Mouse (Mus musculus) neural tube, embryonic 15.5 days (tissue): ENCODE measurements at regions not wholly inside any gene's neighbourhood (a gene's known extent, or its start where the extent isn't known, plus 50 kb on each side); places are given as distances from the start of the nearest gene placed in this dataset.

Source experiments
- ATAC-seq: fragments of 200-750 bp; cut with Nextera tagmentation; 2 replicates; pipeline ENCODE4 v1.8.0; 2017; ENCODE audit warnings: mild to moderate bottlenecking, moderate TSS enrichment, moderate library complexity; ENCODE audit not compliant: low FRiP score
- H3K27ac ChIP-seq: fragments of 300-500 bp; sonication (generic); replicated peaks from 2 replicates; pipeline ENCODE4 v1.5.1; 2015; ENCODE audit warnings: mild to moderate bottlenecking, inconsistent platforms
- H3K27me3 ChIP-seq: fragments of 300-500 bp; sonication (generic); replicated peaks from 2 replicates; pipeline ENCODE4 v1.6.1; 2015; ENCODE audit warnings: inconsistent platforms
- H3K36me3 ChIP-seq: fragments of 300-500 bp; sonication (generic); 2 replicates; pipeline ENCODE4 v1.6.1; 2015; ENCODE audit warnings: inconsistent platforms
- H3K4me1 ChIP-seq: fragments of 300-500 bp; sonication (generic); 2 replicates; pipeline ENCODE4 v1.6.1; 2015; ENCODE audit warnings: inconsistent platforms
- H3K4me2 ChIP-seq: fragments of 300-500 bp; sonication (generic); 2 replicates; pipeline ENCODE4 v1.6.1; 2015; ENCODE audit warnings: inconsistent platforms, mild to moderate bottlenecking, moderate library complexity
- H3K4me3 ChIP-seq: fragments of 300-500 bp; sonication (generic); replicated peaks from 2 replicates; pipeline ENCODE4 v1.5.1; 2015; ENCODE audit warnings: mild to moderate bottlenecking, inconsistent platforms
- H3K9ac ChIP-seq: fragments of 300-500 bp; sonication (generic); replicated peaks from 2 replicates; pipeline ENCODE4 v1.6.1; 2015; ENCODE audit warnings: mild to moderate bottlenecking, inconsistent platforms
- H3K9me3 ChIP-seq: fragments of 300-500 bp; sonication (generic); replicated peaks from 2 replicates; pipeline ENCODE4 v1.6.1; 2016; ENCODE audit warnings: inconsistent platforms
- WGBS: fragments of 180-500 bp; shearing (Covaris S2); methylation state at CpG from one replicate; pipeline ENCODE4 v1.1.7; 2015; ENCODE audit warnings: mixed read lengths; 5-methylcytosine and 5-hydroxymethylcytosine counted together

GRCm38 (mm10) chr11:90116676-90117663, 70.5 kb upstream of the Gm45716 start:
- 56% methylated on average over 20 of the region's 20 CpGs for WGBS
- Histone ChIP-seq H3K36me3 (no peaks in the 10 kb centered on the region), H3K27ac (no peak overlapping the region), H3K4me3 (no peak overlapping the region), H3K4me1 (peaks cover 3% of the 10 kb centered on the region; the same call in 1 of the 2 replicates), H3K27me3 (no peaks in the 10 kb centered on the region), H3K4me2 (no peak overlapping the region), H3K9me3 (no peaks in the 10 kb centered on the region), H3K9ac (no peak overlapping the region)
- no peak for ATAC-seq

GRCm38 (mm10) chr11:90117664-90118295, 69.7 kb upstream of the Gm45716 start:
- H3K27ac ChIP-seq = no peak overlapping the region
- peaks cover 3% of the 10 kb centered on the region; the same call in 1 of the 2 replicates for H3K4me1 ChIP-seq
- no peak overlapping the region for H3K9ac ChIP-seq
- no peak overlapping the region for H3K4me2 ChIP-seq
- no peaks in the 10 kb centered on the region for H3K36me3 ChIP-seq
- no peaks in the 10 kb centered on the region for H3K27me3 ChIP-seq
- H3K4me3 ChIP-seq = no peak overlapping the region
- ATAC-seq = no peak
- no peaks in the 10 kb centered on the region for H3K9me3 ChIP-seq
- 86% methylated on average over 5 of the region's 5 CpGs for WGBS

- Histone ChIP-seq H3K27me3 (no peaks in the 10 kb centered on the region), H3K4me3 (no peak overlapping the region), H3K4me2 (no peak overlapping the region), H3K9ac (no peak overlapping the region), H3K27ac (no peak overlapping the region), H3K36me3 (no peaks in the 10 kb centered on the region), H3K4me1 (peaks cover 3% of the 10 kb centered on the region; the same call in 1 of the 2 replicates), H3K9me3 (no peaks in the 10 kb centered on the region)
- WGBS = 68% methylated on average over 3 of the region's 3 CpGs
- ATAC-seq = no peak
Measured at GRCm38 (mm10) chr11:90121902-90122301, 65.6 kb upstream of the Gm45716 start.

- ATAC-seq = no peak
Measured at GRCm38 (mm10) chr11:90122709-90123108, 64.8 kb upstream of the Gm45716 start.

GRCm38 (mm10) chr11:90123851-90124250, 63.6 kb upstream of the Gm45716 start:
- no peaks in the 10 kb centered on the region for H3K4me1 ChIP-seq
- H3K4me3 ChIP-seq = no peak overlapping the region
- whole genome bisulfite sequencing = 84% methylated on average over 5 of the region's 5 CpGs
- no peak overlapping the region for H3K4me2 ChIP-seq
- H3K36me3 ChIP-seq = no peaks in the 10 kb centered on the region
- H3K9ac ChIP-seq = no peak overlapping the region
- H3K27ac ChIP-seq = no peak overlapping the region
- no peaks in the 10 kb centered on the region for H3K27me3 ChIP-seq
- ATAC-seq = no peak
- no peaks in the 10 kb centered on the region for H3K9me3 ChIP-seq

More at GRCm38 (mm10) chr11:90122709-90123108, 64.8 kb upstream of the Gm45716 start:
- H3K9ac ChIP-seq = no peak overlapping the region
- no peak overlapping the region for H3K27ac ChIP-seq
- no peaks in the 10 kb centered on the region for H3K27me3 ChIP-seq
- no peak overlapping the region for H3K4me3 ChIP-seq
- no peak overlapping the region for H3K4me2 ChIP-seq
- no peaks in the 10 kb centered on the region for H3K9me3 ChIP-seq
- no peaks in the 10 kb centered on the region for H3K4me1 ChIP-seq
- WGBS = 74% methylated on average over 3 of the region's 3 CpGs
- H3K36me3 ChIP-seq = no peaks in the 10 kb centered on the region

- Histone ChIP-seq H3K9me3 (no peaks in the 10 kb centered on the region), H3K9ac (no peak overlapping the region), H3K4me2 (no peak overlapping the region), H3K4me1 (peaks cover 18% of the 10 kb centered on the region), H3K4me3 (no peak overlapping the region), H3K27ac (no peak overlapping the region), H3K36me3 (no peaks in the 10 kb centered on the region), H3K27me3 (no peaks in the 10 kb centered on the region)
- ATAC-seq = no peak
- WGBS = 51% methylated on average over 4 of the region's 4 CpGs
Measured at GRCm38 (mm10) chr11:90126289-90126688, 61.2 kb upstream of the Gm45716 start.

- WGBS = 81% methylated on average over 7 of the region's 7 CpGs
- H3K27ac ChIP-seq = no peak overlapping the region
- H3K27me3 ChIP-seq = no peaks in the 10 kb centered on the region
- ATAC-seq = no peak
- H3K4me1 ChIP-seq = peaks cover 18% of the 10 kb centered on the region
- H3K4me3 ChIP-seq = no peak overlapping the region
- no peaks in the 10 kb centered on the region for H3K9me3 ChIP-seq
- H3K4me2 ChIP-seq = no peak overlapping the region
- H3K36me3 ChIP-seq = no peaks in the 10 kb centered on the region
- no peak overlapping the region for H3K9ac ChIP-seq
Measured at GRCm38 (mm10) chr11:90128865-90129415, 58.5 kb upstream of the Gm45716 start.

GRCm38 (mm10) chr11:90129793-90130624, 57.5 kb upstream of the Gm45716 start:
- no peaks in the 10 kb centered on the region for H3K9me3 ChIP-seq
- H3K4me2 ChIP-seq = peak overlapping the region; percentile 35
- H3K4me3 ChIP-seq = no peak overlapping the region
- H3K27me3 ChIP-seq = no peaks in the 10 kb centered on the region
- H3K9ac ChIP-seq = no peak overlapping the region
- ATAC-seq = peak; percentile 31; the same call in 1 of the 2 replicates
- no peaks in the 10 kb centered on the region for H3K36me3 ChIP-seq
- H3K27ac ChIP-seq = peak overlapping the region; percentile 61
- 30% methylated on average over 12 of the region's 12 CpGs for WGBS
- H3K4me1 ChIP-seq = peaks cover 18% of the 10 kb centered on the region

- Histone ChIP-seq H3K4me2 (no peak overlapping the region), H3K36me3 (no peaks in the 10 kb centered on the region), H3K9ac (no peak overlapping the region), H3K27me3 (no peaks in the 10 kb centered on the region), H3K9me3 (no peaks in the 10 kb centered on the region), H3K4me3 (no peak overlapping the region), H3K4me1 (peaks cover 18% of the 10 kb centered on the region), H3K27ac (0 out of 2 replicates have a peak overlapping the region, but pooled peaks have one; percentile 61)
- no CpG with 5 or more reads among the region's 1 CpGs for WGBS
- peak; percentile 72 for ATAC-seq
Measured at GRCm38 (mm10) chr11:90130635-90131034, 56.8 kb upstream of the Gm45716 start.

GRCm38 (mm10) chr11:90132579-90132978, 54.9 kb upstream of the Gm45716 start:
- H3K9ac ChIP-seq = no peak overlapping the region
- no peak for ATAC-seq
- H3K4me2 ChIP-seq = no peak overlapping the region
- no peaks in the 10 kb centered on the region for H3K27me3 ChIP-seq
- peaks cover 18% of the 10 kb centered on the region for H3K4me1 ChIP-seq
- H3K9me3 ChIP-seq = no peaks in the 10 kb centered on the region
- WGBS = 79% methylated on average over 5 of the region's 5 CpGs
- H3K27ac ChIP-seq = no peak overlapping the region
- H3K4me3 ChIP-seq = no peak overlapping the region
- H3K36me3 ChIP-seq = no peaks in the 10 kb centered on the region

- Histone ChIP-seq H3K36me3 (no peaks in the 10 kb centered on the region), H3K4me2 (no peak overlapping the region), H3K27me3 (no peaks in the 10 kb centered on the region), H3K9ac (no peak overlapping the region), H3K4me1 (no peaks in the 10 kb centered on the region), H3K9me3 (no peaks in the 10 kb centered on the region), H3K27ac (no peak overlapping the region), H3K4me3 (no peak overlapping the region)
- 84% methylated on average over 7 of the region's 7 CpGs for WGBS
- ATAC-seq = no peak
Measured at GRCm38 (mm10) chr11:90136307-90136706, 51.2 kb upstream of the Gm45716 start.
